Mouse (Mus musculus): ENCODE measurements at regions not wholly inside any gene's neighbourhood (a gene's known extent, or its start where the extent isn't known, plus 50 kb on each side); places are given as distances from the start of the nearest gene placed in this dataset.

- no peak overlapping the region for H3K4me3 ChIP-seq (replicated peaks)
- no peaks in the 10 kb centered on the region for H3K27me3 ChIP-seq
- no peak overlapping the region for H3K9ac ChIP-seq (replicated peaks)
- WGBS = 96% methylated on average over 1 of the region's 1 CpGs
- no peak overlapping the region for H3K4me2 ChIP-seq
- H3K9me3 ChIP-seq = no peaks in the 10 kb centered on the region
- H3K27ac ChIP-seq = no peak overlapping the region
- no peaks in the 10 kb centered on the region for H3K36me3 ChIP-seq
- ATAC-seq (ENCODE audit: insufficient number of reproducible peaks, insufficient read depth, low FRiP score, low TSS enrichment, low read depth) = no peak
- H3K4me1 ChIP-seq (replicated peaks) = no peaks in the 10 kb centered on the region
Observed at GRCm38 (mm10) chr2:45608926-45609325, 491.7 kb upstream of the Zeb2 start.

- no peaks in the 10 kb centered on the region for H3K36me3 ChIP-seq
- H3K27me3 ChIP-seq = no peaks in the 10 kb centered on the region
- H3K4me3 ChIP-seq (replicated peaks) = no peak overlapping the region
- H3K9me3 ChIP-seq = no peaks in the 10 kb centered on the region
- no peak overlapping the region for H3K9ac ChIP-seq (replicated peaks)
- ATAC-seq (ENCODE audit: insufficient number of reproducible peaks, insufficient read depth, low FRiP score, low TSS enrichment, low read depth) = no peak
- H3K4me2 ChIP-seq = no peak overlapping the region
- H3K4me1 ChIP-seq (replicated peaks) = no peaks in the 10 kb centered on the region
- H3K27ac ChIP-seq = no peak overlapping the region
Observed at GRCm38 (mm10) chr2:45607393-45607792, 490.2 kb upstream of the Zeb2 start.

DNA sequence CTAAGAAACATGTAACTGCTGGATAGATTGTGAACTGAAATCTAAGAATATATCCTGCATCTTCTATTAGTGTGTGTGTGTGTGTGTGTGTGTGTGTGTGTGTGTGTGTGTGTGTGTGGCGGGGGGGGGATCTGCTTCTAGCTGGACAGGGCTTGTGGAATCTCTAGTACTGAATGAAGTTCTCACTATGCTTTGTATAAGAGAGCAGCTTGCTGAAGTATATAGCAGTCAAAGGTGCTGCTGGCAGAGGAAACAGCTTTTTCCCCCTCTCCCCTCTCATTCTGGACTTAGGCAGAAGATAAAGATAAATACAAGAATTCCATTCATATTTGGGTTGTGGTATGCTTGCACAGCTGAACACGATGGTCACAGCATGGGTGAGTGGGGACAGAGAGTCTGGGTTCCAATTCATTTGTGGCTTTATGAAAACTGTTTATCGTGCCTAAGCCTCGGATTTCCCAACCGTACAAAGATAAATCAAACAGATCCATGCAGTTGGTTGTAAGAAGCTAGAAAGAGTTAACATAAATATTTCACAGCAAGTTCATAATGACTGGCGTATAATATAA lies 484.2 kb upstream of the Zeb2 start:
- Histone ChIP-seq H3K9ac (replicated peaks) (no peak overlapping the region), H3K9me3 (no peaks in the 10 kb centered on the region), H3K4me3 (replicated peaks) (no peak overlapping the region), H3K27ac (no peak overlapping the region), H3K4me2 (no peak overlapping the region), H3K4me1 (replicated peaks) (no peaks in the 10 kb centered on the region), H3K27me3 (no peaks in the 10 kb centered on the region), H3K36me3 (no peaks in the 10 kb centered on the region)
- 84% methylated on average over 5 of the region's 6 CpGs for WGBS
- no peak for ATAC-seq (ENCODE audit: insufficient number of reproducible peaks, insufficient read depth, low FRiP score, low TSS enrichment, low read depth)

- no peak overlapping the region for H3K27ac ChIP-seq
- H3K36me3 ChIP-seq = no peaks in the 10 kb centered on the region
- H3K4me1 ChIP-seq (replicated peaks) = no peaks in the 10 kb centered on the region
- no peak overlapping the region for H3K4me2 ChIP-seq
- H3K9me3 ChIP-seq = no peaks in the 10 kb centered on the region
- ATAC-seq (ENCODE audit: insufficient number of reproducible peaks, insufficient read depth, low FRiP score, low TSS enrichment, low read depth) = no peak
- H3K27me3 ChIP-seq = no peaks in the 10 kb centered on the region
- no peak overlapping the region for H3K4me3 ChIP-seq (replicated peaks)
- WGBS = 88% methylated on average over 4 of the region's 4 CpGs
- H3K9ac ChIP-seq (replicated peaks) = no peak overlapping the region
Observed at GRCm38 (mm10) chr2:45593765-45594164, 476.6 kb upstream of the Zeb2 start.

DNA sequence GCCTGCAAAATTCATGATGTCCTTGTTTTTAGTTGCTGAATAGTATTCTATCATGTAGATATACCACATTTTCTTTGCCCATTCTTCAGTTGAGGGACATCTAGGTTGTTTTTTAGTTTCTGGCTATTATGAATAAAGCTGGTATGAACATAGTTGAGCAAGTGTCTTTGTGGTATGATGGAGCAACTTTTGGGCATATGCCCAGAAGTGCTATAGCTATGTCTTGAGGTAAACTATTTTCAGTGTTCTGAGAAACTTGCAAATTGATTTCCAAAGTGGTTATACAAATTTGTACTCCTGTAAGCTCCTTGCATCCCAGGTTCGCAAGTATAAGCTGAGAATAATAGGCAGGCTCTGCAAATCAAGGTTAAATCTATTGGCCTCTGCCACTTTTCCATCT lies 473.8 kb upstream of the Zeb2 start:
- 82% methylated on average over 1 of the region's 1 CpGs for WGBS
- Histone ChIP-seq H3K4me2 (no peak overlapping the region), H3K9ac (replicated peaks) (no peak overlapping the region), H3K27ac (no peak overlapping the region), H3K27me3 (no peaks in the 10 kb centered on the region), H3K4me1 (replicated peaks) (peaks cover 13% of the 10 kb centered on the region), H3K36me3 (no peaks in the 10 kb centered on the region), H3K4me3 (replicated peaks) (no peak overlapping the region), H3K9me3 (no peaks in the 10 kb centered on the region)
- no peak for ATAC-seq (ENCODE audit: insufficient number of reproducible peaks, insufficient read depth, low FRiP score, low TSS enrichment, low read depth)

- no peaks in the 10 kb centered on the region for H3K27me3 ChIP-seq
- peaks cover 14% of the 10 kb centered on the region for H3K4me1 ChIP-seq (replicated peaks)
- H3K27ac ChIP-seq = no peak overlapping the region
- H3K9me3 ChIP-seq = no peaks in the 10 kb centered on the region
- H3K9ac ChIP-seq (replicated peaks) = no peak overlapping the region
- ATAC-seq (ENCODE audit: insufficient number of reproducible peaks, insufficient read depth, low FRiP score, low TSS enrichment, low read depth) = no peak
- no peak overlapping the region for H3K4me2 ChIP-seq
- no peaks in the 10 kb centered on the region for H3K36me3 ChIP-seq
- WGBS = 69% methylated on average over 2 of the region's 2 CpGs
- H3K4me3 ChIP-seq (replicated peaks) = no peak overlapping the region
Observed at GRCm38 (mm10) chr2:45588248-45588647, 471.1 kb upstream of the Zeb2 start.

GRCm38 (mm10) chr2:45586588-45587200 lies 469.5 kb upstream of the Zeb2 start:
- Histone ChIP-seq H3K27me3 (no peaks in the 10 kb centered on the region), H3K27ac (no peak overlapping the region), H3K4me1 (replicated peaks) (peaks cover 14% of the 10 kb centered on the region), H3K9me3 (no peaks in the 10 kb centered on the region), H3K4me3 (replicated peaks) (no peak overlapping the region), H3K36me3 (no peaks in the 10 kb centered on the region), H3K4me2 (no peak overlapping the region), H3K9ac (replicated peaks) (no peak overlapping the region)
- 53% methylated on average over 1 of the region's 1 CpGs for WGBS
- peak; percentile 76 for ATAC-seq (ENCODE audit: insufficient number of reproducible peaks, insufficient read depth, low FRiP score, low TSS enrichment, low read depth)

DNA sequence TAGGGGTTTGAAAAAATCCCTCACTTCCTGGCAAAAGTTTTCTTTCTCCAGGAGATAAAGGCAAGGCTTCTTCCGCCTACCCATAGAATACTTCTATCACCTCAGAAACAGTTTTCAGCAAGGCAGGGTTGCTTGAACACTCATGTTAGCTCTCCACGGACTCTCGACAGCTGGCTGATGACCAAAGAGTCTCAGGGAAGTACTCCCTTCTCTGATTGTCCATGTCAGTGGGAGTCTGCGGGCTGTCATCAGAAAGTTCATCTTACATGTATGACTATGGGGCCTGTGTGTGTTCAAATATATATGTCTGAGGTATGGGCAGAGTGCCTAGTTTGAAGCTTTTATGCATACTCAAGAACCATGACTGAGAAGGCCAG lies 464.3 kb upstream of the Zeb2 start:
- Histone ChIP-seq H3K9me3 (no peaks in the 10 kb centered on the region), H3K27ac (no peak overlapping the region), H3K4me1 (replicated peaks) (peaks cover 11% of the 10 kb centered on the region; the same call in 1 of the 2 replicates), H3K9ac (replicated peaks) (no peak overlapping the region), H3K27me3 (no peaks in the 10 kb centered on the region), H3K4me2 (no peak overlapping the region), H3K36me3 (no peaks in the 10 kb centered on the region), H3K4me3 (replicated peaks) (no peak overlapping the region)
- WGBS = 94% methylated on average over 4 of the region's 4 CpGs
- ATAC-seq (ENCODE audit: insufficient number of reproducible peaks, insufficient read depth, low FRiP score, low TSS enrichment, low read depth) = no peak

DNA sequence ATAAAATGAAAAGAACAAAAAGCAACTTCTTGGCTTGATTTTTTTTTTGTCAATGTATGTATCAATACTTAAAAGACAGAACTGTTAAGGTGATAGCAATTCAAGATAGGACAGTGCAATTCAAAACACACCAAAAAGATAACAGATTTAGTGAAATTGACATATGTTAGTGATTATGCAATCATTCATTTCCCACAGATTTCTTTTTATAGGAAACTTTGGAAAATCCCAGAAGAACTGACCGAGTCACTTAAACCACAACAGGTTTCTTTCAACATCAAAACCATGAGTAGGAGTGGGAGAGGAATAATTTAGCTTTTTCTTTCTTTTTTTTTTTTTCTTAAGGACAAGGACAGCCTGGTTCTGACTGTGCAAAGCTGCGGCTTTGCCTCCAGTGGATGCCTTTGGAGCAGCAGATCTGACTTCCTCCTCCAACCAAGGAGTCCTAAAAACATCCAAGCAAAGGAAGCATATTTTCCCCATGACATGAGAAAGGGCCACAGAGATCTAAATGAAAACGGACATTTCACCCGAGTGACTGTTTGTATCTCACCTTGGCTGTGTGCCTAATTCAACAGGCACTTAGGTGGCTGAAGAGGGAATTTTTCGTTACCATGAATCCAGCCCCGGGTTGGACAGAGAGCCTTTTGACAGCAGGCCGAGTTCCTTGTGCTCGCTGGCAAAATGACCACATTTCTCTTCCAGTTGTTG lies 463.8 kb upstream of the Zeb2 start:
- H3K4me1 ChIP-seq (replicated peaks) = peaks cover 7% of the 10 kb centered on the region; the same call in 1 of the 2 replicates
- no peaks in the 10 kb centered on the region for H3K36me3 ChIP-seq
- H3K4me3 ChIP-seq (replicated peaks) = no peak overlapping the region
- no peak overlapping the region for H3K4me2 ChIP-seq
- no peaks in the 10 kb centered on the region for H3K9me3 ChIP-seq
- H3K27me3 ChIP-seq = no peaks in the 10 kb centered on the region
- ATAC-seq (ENCODE audit: insufficient number of reproducible peaks, insufficient read depth, low FRiP score, low TSS enrichment, low read depth) = no peak
- H3K9ac ChIP-seq (replicated peaks) = no peak overlapping the region
- H3K27ac ChIP-seq = no peak overlapping the region
- 54% methylated on average over 8 of the region's 8 CpGs for WGBS

DNA sequence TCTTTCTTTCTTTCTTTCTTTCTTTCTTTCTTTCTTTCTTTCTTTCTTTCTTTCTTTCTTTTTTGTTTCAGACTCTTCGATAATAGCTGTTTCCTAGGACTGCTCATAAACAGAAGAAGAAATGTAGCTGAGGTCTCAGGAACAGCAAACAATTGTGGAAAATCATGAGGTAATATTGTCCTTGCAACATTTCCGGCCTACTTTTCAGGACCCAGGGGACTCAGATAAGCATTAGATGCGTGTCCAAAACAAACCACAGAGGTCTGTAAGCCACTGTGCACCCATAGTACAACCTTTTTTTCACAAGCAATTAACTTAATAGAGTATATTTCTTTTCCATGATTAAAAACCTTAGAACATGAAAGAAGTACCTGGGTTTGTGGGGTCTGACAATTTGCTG lies 455.7 kb upstream of the Zeb2 start:
- Histone ChIP-seq H3K27ac (no peak overlapping the region), H3K4me1 (replicated peaks) (0 out of 2 replicates have a peak, but pooled peaks cover 6% of the 10 kb centered on the region), H3K4me3 (replicated peaks) (no peak overlapping the region), H3K9ac (replicated peaks) (no peak overlapping the region), H3K27me3 (no peaks in the 10 kb centered on the region), H3K9me3 (no peaks in the 10 kb centered on the region), H3K36me3 (no peaks in the 10 kb centered on the region), H3K4me2 (no peak overlapping the region)
- WGBS = 81% methylated on average over 3 of the region's 3 CpGs
- ATAC-seq (ENCODE audit: insufficient number of reproducible peaks, insufficient read depth, low FRiP score, low TSS enrichment, low read depth) = no peak

- H3K4me1 ChIP-seq (replicated peaks) = no peaks in the 10 kb centered on the region
- ATAC-seq (ENCODE audit: insufficient number of reproducible peaks, insufficient read depth, low FRiP score, low TSS enrichment, low read depth) = no peak
- WGBS = 84% methylated on average over 4 of the region's 4 CpGs
Observed at GRCm38 (mm10) chr2:45554707-45555106, 437.5 kb upstream of the Zeb2 start.

DNA sequence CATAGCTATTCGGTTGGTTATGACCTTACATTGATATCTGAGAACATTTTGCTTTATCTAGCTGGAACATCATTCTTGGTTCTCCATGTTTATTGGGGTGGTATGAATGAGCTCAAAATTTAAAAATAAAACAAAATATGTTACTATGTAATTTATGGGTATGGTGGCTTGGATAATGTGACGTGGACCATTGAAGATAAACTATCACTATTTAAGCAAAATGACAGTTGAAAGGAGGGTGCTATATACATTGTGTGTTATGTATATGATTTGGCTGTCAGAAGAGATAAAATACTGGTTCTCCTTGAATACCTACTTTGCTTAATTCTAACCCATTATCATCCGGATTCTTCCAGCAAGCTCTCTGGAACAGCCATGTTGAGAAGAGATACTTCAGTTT lies 424.2 kb upstream of the Zeb2 start:
- WGBS = 89% methylated on average over 3 of the region's 3 CpGs
- H3K4me3 ChIP-seq (replicated peaks) = no peak overlapping the region
- no peaks in the 10 kb centered on the region for H3K4me1 ChIP-seq (replicated peaks)
- H3K9me3 ChIP-seq = no peaks in the 10 kb centered on the region
- no peaks in the 10 kb centered on the region; the same call in 1 of the 2 replicates for H3K27me3 ChIP-seq
- H3K36me3 ChIP-seq = no peaks in the 10 kb centered on the region
- H3K4me2 ChIP-seq = no peak overlapping the region
- H3K9ac ChIP-seq (replicated peaks) = no peak overlapping the region
- ATAC-seq (ENCODE audit: insufficient number of reproducible peaks, insufficient read depth, low FRiP score, low TSS enrichment, low read depth) = no peak
- H3K27ac ChIP-seq = no peak overlapping the region

More at GRCm38 (mm10) chr2:45554707-45555106, 437.5 kb upstream of the Zeb2 start:
- Histone ChIP-seq H3K9me3 (no peaks in the 10 kb centered on the region), H3K27ac (no peak overlapping the region), H3K36me3 (no peaks in the 10 kb centered on the region), H3K9ac (replicated peaks) (no peak overlapping the region), H3K4me2 (no peak overlapping the region), H3K27me3 (no peaks in the 10 kb centered on the region), H3K4me3 (replicated peaks) (no peak overlapping the region)

Data from limb, embryonic 12.5 days (tissue).